Mouse (Mus musculus) heart, postnatal 0 days (tissue): ENCODE data around the gene Cryl1. TPM values are rescaled to one million over a fixed set of nuclear protein-coding genes. Genes with fewer than 3 reads are reported as not detected.

Source experiments
- ATAC-seq: fragments of 200-750 bp; cut with Nextera tagmentation; 2 replicates; pipeline ENCODE4 v1.8.0; 2017; ENCODE audit warnings: low read depth, moderate number of reproducible peaks, moderate library complexity; ENCODE audit not compliant: insufficient read depth
- DNase-seq: peaks from one replicate; pipeline ENCODE4 v3.0.0-alpha.2; 2016; ENCODE audit warnings: low spot score
- H3K27ac ChIP-seq: fragments of 300-500 bp; sonication (generic); 2 replicates; pipeline ENCODE4 v1.5.1; 2014; ENCODE audit warnings: low read depth, mild to moderate bottlenecking
- H3K27me3 ChIP-seq: fragments of 300-500 bp; sonication (generic); 2 replicates; pipeline ENCODE4 v1.6.1; 2014; ENCODE audit warnings: low read length, mixed read lengths; ENCODE audit not compliant: control insufficient read depth, insufficient read depth
- H3K36me3 ChIP-seq: fragments of 300-500 bp; sonication (generic); replicated peaks from 2 replicates; pipeline ENCODE4 v1.6.1; 2014; ENCODE audit warnings: low read length, mixed read lengths; ENCODE audit not compliant: control insufficient read depth, insufficient read depth
- H3K4me1 ChIP-seq: fragments of 300-500 bp; sonication (generic); 2 replicates; pipeline ENCODE4 v1.6.1; 2014; ENCODE audit warnings: antibody characterized with exemption; ENCODE audit not compliant: control insufficient read depth, insufficient read depth
- H3K4me2 ChIP-seq: fragments of 300-500 bp; sonication (generic); 2 replicates; pipeline ENCODE4 v1.6.1; 2014; ENCODE audit warnings: low read depth, mild to moderate bottlenecking, low read length, moderate library complexity
- H3K4me3 ChIP-seq: fragments of 300-500 bp; sonication (generic); 2 replicates; pipeline ENCODE4 v1.5.1; 2014; ENCODE audit warnings: low read depth, low read length
- H3K9ac ChIP-seq: fragments of 300-500 bp; sonication (generic); replicated peaks from 2 replicates; pipeline ENCODE4 v1.6.1; 2014; ENCODE audit warnings: low read depth, low read length, mixed read lengths
- H3K9me3 ChIP-seq: fragments of 300-500 bp; sonication (generic); replicated peaks from 2 replicates; pipeline ENCODE4 v1.6.1; 2016; ENCODE audit warnings: low read length; ENCODE audit not compliant: control insufficient read depth
- CTCF ChIP-seq: IDR thresholded peaks from 2 replicates; pipeline ENCODE4 v1.5.1; 2016; ENCODE audit warnings: antibody characterized with exemption, control low read depth, low read depth
- EP300 ChIP-seq: IDR thresholded peaks from 2 replicates; pipeline ENCODE4 v1.6.1; 2016; ENCODE audit warnings: antibody characterized with exemption, low read depth
- WGBS: fragments of 180-500 bp; shearing (Covaris S2); extraction: QIAGEN DNeasy Blood & Tissue Kit; methylation state at CpG from one replicate; pipeline ENCODE4 v1.1.7; 2014; 5-methylcytosine and 5-hydroxymethylcytosine counted together
- polyA plus RNA-seq: library from polyadenylated mRNA; unstranded; fragments of >200 nt; fragmentation: Nextera tagmentation; extraction: Ambion mirVana; gene quantifications from 2 replicates; pipeline ENCODE4 v1.2.1, GENCODE M21; 2015
- total RNA-seq: library from RNA; depleted of rRNA; stranded (reverse); fragments of >200 nt; gene quantifications from 2 replicates; pipeline ENCODE4 v1.2.3, GENCODE M21; 2014; ENCODE audit warnings: low replicate concordance

Gene Cryl1
- total and polyA plus RNA-seq, 2 experiments from 2014 or later: 1.6 to 10.5 TPM

GRCm38 (mm10) chr14:57316662-57317600 lies 81.4 kb downstream of the Cryl1 start:
- Histone ChIP-seq H3K4me2 (no peak overlapping the region), H3K36me3 (no peaks in the 10 kb centered on the region), H3K9ac (no peak overlapping the region), H3K27ac (no peak overlapping the region), H3K9me3 (no peaks in the 10 kb centered on the region; the same call in 1 of the 2 replicates), H3K4me3 (no peak overlapping the region), H3K27me3 (no peaks in the 10 kb centered on the region), H3K4me1 (no peaks in the 10 kb centered on the region)
- TF ChIP-seq EP300 (no peak), CTCF (no peak)
- ATAC-seq: no peak
- no peak for DNase-seq
- WGBS: 62% methylated on average over 16 of the region's 16 CpGs

GRCm38 (mm10) chr14:57315976-57316375 lies 82.4 kb downstream of the Cryl1 start:
- ATAC-seq (no peak), DNase-seq (no peak)
- 60% methylated on average over 3 of the region's 3 CpGs for WGBS
- no peaks in the 10 kb centered on the region for H3K27me3 ChIP-seq
- no peak for TF ChIP-seq CTCF
- TF ChIP-seq EP300: no peak
- no peak overlapping the region for H3K4me2 ChIP-seq
- no peak overlapping the region for H3K4me3 ChIP-seq
- no peaks in the 10 kb centered on the region for H3K4me1 ChIP-seq
- H3K9me3 ChIP-seq: no peaks in the 10 kb centered on the region; the same call in 1 of the 2 replicates
- H3K36me3 ChIP-seq: no peaks in the 10 kb centered on the region
- H3K27ac ChIP-seq: no peak overlapping the region
- no peak overlapping the region for H3K9ac ChIP-seq

- ATAC-seq: no peak
- H3K36me3 ChIP-seq: no peaks in the 10 kb centered on the region
- no peaks in the 10 kb centered on the region for H3K4me1 ChIP-seq
- no peak for DNase-seq
- H3K27me3 ChIP-seq: no peaks in the 10 kb centered on the region
- 58% methylated on average over 7 of the region's 7 CpGs for WGBS
- no peak overlapping the region for H3K4me3 ChIP-seq
- no peak overlapping the region for H3K27ac ChIP-seq
- H3K9me3 ChIP-seq: no peaks in the 10 kb centered on the region; the same call in 1 of the 2 replicates
- H3K4me2 ChIP-seq: no peak overlapping the region
- H3K9ac ChIP-seq: no peak overlapping the region
- no peak for TF ChIP-seq EP300
- TF ChIP-seq CTCF: no peak
These were observed 82.8 kb downstream of the Cryl1 start for GRCm38 (mm10) chr14:57315551-57315950.

GRCm38 (mm10) chr14:57301600-57302230 lies 96.6 kb downstream of the Cryl1 start:
- no peak overlapping the region for H3K9ac ChIP-seq
- no peak overlapping the region for H3K27ac ChIP-seq
- TF ChIP-seq EP300 (no peak), CTCF (no peak)
- DNase-seq (no peak), ATAC-seq (no peak)
- H3K4me1 ChIP-seq: no peaks in the 10 kb centered on the region
- no peaks in the 10 kb centered on the region for H3K9me3 ChIP-seq
- WGBS: 82% methylated on average over 11 of the region's 11 CpGs
- no peaks in the 10 kb centered on the region for H3K36me3 ChIP-seq
- no peak overlapping the region for H3K4me3 ChIP-seq
- H3K27me3 ChIP-seq: no peaks in the 10 kb centered on the region
- no peak overlapping the region for H3K4me2 ChIP-seq

- H3K9me3 ChIP-seq: no peaks in the 10 kb centered on the region
- ATAC-seq (no peak), DNase-seq (no peak)
- H3K4me1 ChIP-seq: no peaks in the 10 kb centered on the region
- no peaks in the 10 kb centered on the region for H3K36me3 ChIP-seq
- TF ChIP-seq EP300 (no peak), CTCF (no peak)
- H3K9ac ChIP-seq: no peak overlapping the region
- no peak overlapping the region for H3K27ac ChIP-seq
- WGBS: 49% methylated on average over 2 of the region's 2 CpGs
- H3K4me3 ChIP-seq: no peak overlapping the region
- no peak overlapping the region for H3K4me2 ChIP-seq
- H3K27me3 ChIP-seq: no peaks in the 10 kb centered on the region
These were observed 97.8 kb downstream of the Cryl1 start for GRCm38 (mm10) chr14:57300530-57300929.
